Mouse (Mus musculus): ENCODE measurements at regions not wholly inside any gene's neighbourhood (a gene's known extent, or its start where the extent isn't known, plus 50 kb on each side); places are given as distances from the start of the nearest gene placed in this dataset.

DNA sequence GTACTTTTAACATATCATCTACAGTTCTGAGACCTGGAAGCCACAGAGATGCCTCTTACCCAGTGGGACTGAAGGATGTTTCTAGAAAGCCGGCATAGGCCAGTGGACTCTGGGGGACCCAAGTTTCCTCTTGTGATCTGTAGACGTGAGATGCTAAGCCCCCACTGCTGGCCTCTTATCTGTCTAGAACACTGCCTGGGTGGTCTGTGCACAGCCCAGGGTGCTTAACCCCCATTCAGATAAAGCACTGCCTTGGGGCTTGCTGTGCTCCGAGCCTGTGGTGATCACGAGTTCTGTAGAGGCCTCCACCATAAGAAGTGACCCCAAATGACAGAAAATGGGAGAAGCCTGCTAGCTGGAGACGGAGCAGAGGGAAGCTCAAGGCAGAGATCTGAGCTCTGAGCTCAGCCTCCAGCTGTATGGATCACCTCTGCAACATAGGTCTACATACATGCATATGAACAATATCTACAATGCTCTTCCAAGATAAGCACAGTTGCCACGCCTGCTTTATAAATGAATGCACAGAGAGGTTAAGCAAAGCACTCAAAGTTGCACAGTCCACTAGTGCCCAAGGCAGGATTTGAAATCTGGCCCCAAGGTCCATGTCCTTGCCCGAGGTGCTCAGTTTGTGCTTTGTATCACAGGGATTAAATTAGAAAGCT, 137.7 kb upstream of the Ubl3 start:
- TF ChIP-seq POLR2A (IDR thresholded peaks at IDR 0.05; ENCODE audit: extremely low read depth, insufficient read depth, low read length): no peak
- TF ChIP-seq CTCF (IDR thresholded peaks at IDR 0.05; ENCODE audit: extremely low read depth, insufficient read depth, low read length): no peak
